19 mouse cellular contexts compared by ENCODE assay signal in genomic region chr11:8626715-8627114, GRCm38 (mm10). TPM values are rescaled to one million over a fixed set of nuclear protein-coding genes. Genes with fewer than 3 reads are reported as not detected.
A peak's percentile ranks its signal among the peaks of the same experiment; 100 is the strongest.
DNase-seq lines count a peak whose midpoint lies in the region; ATAC-seq and TF ChIP-seq lines count a peak whose summit lies in the region.
"Had no signal": no experiment of that assay in that cellular context is flagged by ENCODE, and none has a peak within 500 bp of the region (broad histone marks: within the 10 kb centered on the region; RNA-seq: fewer than 3 reads in every experiment).

No protein-coding gene starts in this region.

- ATAC-seq in intestine, embryonic 14.5 days (replicated peaks; ENCODE audit: low FRiP score, low TSS enrichment, low read depth), result peak; percentile 38
- no peak for ATAC-seq in limb, embryonic 13.5 days (ENCODE audit: low FRiP score, low read depth)
- ATAC-seq: CD4-positive, CD25-positive, alpha-beta regulatory T cell, adult 4 months; forebrain, embryonic 14.5 days had no signal

- TF ChIP-seq POLR2A in kidney, adult 2 months (IDR thresholded peaks at IDR 0.05; ENCODE audit: low read depth, low read length), result no peak

- WGBS in kidney, adult 2 months, result 56% methylated on average over 6 of the region's 6 CpGs
- WGBS in intestine, embryonic 14.5 days, result 66% methylated on average over 6 of the region's 6 CpGs
- 64% methylated on average over 6 of the region's 6 CpGs for WGBS in limb, embryonic 13.5 days

- no peak overlapping the region for H3K4me2 ChIP-seq in intestine, embryonic 14.5 days (ENCODE audit: low read length)
- H3K4me2 ChIP-seq in limb, embryonic 13.5 days (replicated peaks), result no peak overlapping the region
- H3K4me2 ChIP-seq: heart, embryonic 13.5 days; midbrain, embryonic 11.5 days had no signal

- peaks cover 43% of the 10 kb centered on the region for H3K4me1 ChIP-seq in kidney, adult 2 months (ENCODE audit: control insufficient read depth, insufficient read depth, low read length)
- H3K4me1 ChIP-seq in intestine, embryonic 14.5 days (replicated peaks; ENCODE audit: control insufficient read depth, insufficient read depth, low read length), result peaks cover 44% of the 10 kb centered on the region
- peaks cover 60% of the 10 kb centered on the region for H3K4me1 ChIP-seq in limb, embryonic 13.5 days

- no peak overlapping the region for H3K9ac ChIP-seq in intestine, embryonic 14.5 days (ENCODE audit: low read length)
- H3K9ac ChIP-seq in limb, embryonic 13.5 days, result no peak overlapping the region
- H3K9ac ChIP-seq: heart, embryonic 13.5 days had no signal

- H3K27me3 ChIP-seq in kidney, adult 2 months (replicated peaks; ENCODE audit: control insufficient read depth, insufficient read depth, low read length), result no peaks in the 10 kb centered on the region
- no peaks in the 10 kb centered on the region for H3K27me3 ChIP-seq in intestine, embryonic 14.5 days (replicated peaks; ENCODE audit: control insufficient read depth, insufficient read depth, low read length)
- no peaks in the 10 kb centered on the region for H3K27me3 ChIP-seq in limb, embryonic 13.5 days
- H3K27me3 ChIP-seq: heart, embryonic 13.5 days had no signal

- TF ChIP-seq CTCF in kidney, adult 2 months (conservative IDR thresholded peaks at IDR 0.05; ENCODE audit: insufficient read depth, insufficient read length, low read depth, low read length), result no peak

- no peak overlapping the region for H3K4me3 ChIP-seq in kidney, adult 2 months (ENCODE audit: insufficient read depth, low read depth, low read length)
- no peak overlapping the region for H3K4me3 ChIP-seq in intestine, embryonic 14.5 days (ENCODE audit: low read depth, low read length)
- H3K4me3 ChIP-seq in limb, embryonic 13.5 days, result no peak overlapping the region
- H3K4me3 ChIP-seq: heart, embryonic 13.5 days had no signal

- H3K27ac ChIP-seq in kidney, adult 2 months (ENCODE audit: insufficient read depth, low read depth, low read length), result peak overlapping the region; percentile 62
- H3K27ac ChIP-seq in intestine, embryonic 14.5 days (ENCODE audit: low read depth), result peak overlapping the region; percentile 54
- H3K27ac ChIP-seq in limb, embryonic 13.5 days, result 0 out of 2 replicates have a peak overlapping the region, but pooled peaks have one; percentile 8

- H3K36me3 ChIP-seq in kidney, adult 2 months (ENCODE audit: control insufficient read depth, insufficient read depth, low read length), result no peaks in the 10 kb centered on the region
- H3K36me3 ChIP-seq in intestine, embryonic 14.5 days (ENCODE audit: control insufficient read depth, insufficient read depth, low read length), result no peaks in the 10 kb centered on the region
- H3K36me3 ChIP-seq in limb, embryonic 13.5 days, result peaks cover 14% of the 10 kb centered on the region; the same call in 1 of the 2 replicates
- H3K36me3 ChIP-seq: heart, embryonic 13.5 days had no signal

- peak; percentile 56 for DNase-seq in kidney, adult 2 months
- DNase-seq in kidney, adult 9 months, result no peak
- DNase-seq in adrenal gland, adult 8-10 months, result peak; percentile 70
- DNase-seq in intestine, embryonic 14.5 days (ENCODE audit: low spot score), result no peak
- no peak for DNase-seq in left cerebral cortex, adult 11 months (ENCODE audit: low spot score)
- DNase-seq in layer of hippocampus, adult 18-20 months (ENCODE audit: low spot score in 2 of 2), result no peak
- DNase-seq: cerebellum, postnatal 14 days; heart, postnatal 4 days; liver; lung, adult 2 months; lung, postnatal 4 days; right cerebral cortex, postnatal 4 days; thymus, postnatal 25 days had no signal

- H3K9me3 ChIP-seq in intestine, embryonic 14.5 days (ENCODE audit: control insufficient read depth, low read length), result no peaks in the 10 kb centered on the region
- no peaks in the 10 kb centered on the region for H3K9me3 ChIP-seq in limb, embryonic 13.5 days
- H3K9me3 ChIP-seq: heart, embryonic 13.5 days had no signal

RNA-seq across cellular contexts. Expression of gene Tns3, which starts 37.6 kb away (rescaled TPM):
- 63.7 and 70.5 TPM in 2 replicates for polyA plus RNA-seq in kidney, adult 2 months (2012; rRNA removed)
- total RNA-seq in adrenal gland, adult 8-10 months (2022), result 100 to 1,000 TPM in 1 of 4 experiments, 10 to 100 TPM in 3; 52.3 to 101 (median 81.1) TPM
- 25.7 and 26.7 TPM in 2 replicates for polyA plus RNA-seq in intestine, embryonic 14.5 days (2014; fragmentation: Nextera tagmentation; extraction: Ambion mirVana)
- polyA plus RNA-seq in limb, embryonic 13.5 days (2015; fragmentation: Nextera tagmentation; extraction: Ambion mirVana), result 42.9 and 45.3 TPM in 2 replicates
- total RNA-seq in layer of hippocampus, adult 18-20 months (2021), result 10 to 100 TPM; 53.9 to 56.4 TPM
- total RNA-seq: MEL had no signal

Comparison
In these comparisons a context has a peak if more than half of its experiments do, and no peak if none do; other contexts are left out.
1. DNase-seq: peak in kidney, adult 2 months (single experiment) and adrenal gland, adult 8-10 months (single experiment); none in kidney, adult 9 months (single experiment), intestine, embryonic 14.5 days (single experiment), left cerebral cortex, adult 11 months (single experiment) and layer of hippocampus, adult 18-20 months (0 of 2).
2. H3K27ac ChIP-seq: peak in every context shown above with its lines; median percentile 62 in kidney, adult 2 months; 54 in intestine, embryonic 14.5 days; 8 in limb, embryonic 13.5 days.